Mouse (Mus musculus) CH12.LX (cell line): ENCODE data around the gene Ybx1. TPM values are rescaled to one million over a fixed set of nuclear protein-coding genes. Genes with fewer than 3 reads are reported as not detected.

Experiments
- DNase-seq: peaks from one replicate; pipeline ENCODE4 v3.0.0-alpha.2; 2013; ENCODE audit errors: extremely low read depth
- H3K27ac ChIP-seq: 2 replicates; pipeline ENCODE4 v1.5.1; 2012; ENCODE audit warnings: low read depth, mild to moderate bottlenecking, control low read depth, moderate library complexity; ENCODE audit not compliant: insufficient read depth
- H3K27me3 ChIP-seq: replicated peaks from 2 replicates; pipeline ENCODE3; 2012; ENCODE audit warnings: inconsistent platforms
- H3K36me3 ChIP-seq, 2 experiments: replicated peaks in 1 of 2; 2 replicates each; pipeline versions ENCODE3 to v1.6.1; 2012; ENCODE audit warnings: inconsistent platforms in 1 of 2, low read length in 1 of 2, mild to moderate bottlenecking in 1 of 2, mixed read lengths in 1 of 2, moderate library complexity in 1 of 2; ENCODE audit not compliant: control insufficient read depth in 1 of 2, insufficient read depth in 1 of 2
- H3K4me1 ChIP-seq, 2 experiments: 2 replicates each; pipeline ENCODE4 v1.6.1; 2012; ENCODE audit warnings: inconsistent platforms in 1 of 2, moderate library complexity in 1 of 2; ENCODE audit not compliant: insufficient read depth in 2 of 2, control insufficient read depth in 1 of 2
- H3K4me2 ChIP-seq: 2 replicates; pipeline ENCODE4 v1.6.1; 2012; ENCODE audit warnings: low read depth, mild to moderate bottlenecking, control low read depth; ENCODE audit not compliant: poor library complexity, insufficient read depth, severe bottlenecking
- H3K4me3 ChIP-seq, 3 experiments: fragments of 150-350 bp in 1 of 3; sonication (generic) in 1 of 3; replicated peaks in 1 of 3; 2 replicates each; pipeline versions ENCODE3 to v1.5.1; 2011 to 2012; ENCODE audit warnings: low read depth in 2 of 3, low read length in 2 of 3, mild to moderate bottlenecking in 2 of 3, moderate library complexity in 2 of 3, control low read depth in 1 of 3, improper control_type of control experiment in 1 of 3, inconsistent platforms in 1 of 3, mixed read lengths in 1 of 3; ENCODE audit not compliant: poor library complexity in 1 of 3
- H3K79me2 ChIP-seq: replicated peaks from 2 replicates; pipeline ENCODE4 v1.6.1; 2012; ENCODE audit warnings: mild to moderate bottlenecking, moderate library complexity; ENCODE audit not compliant: control insufficient read depth, poor library complexity, insufficient read depth, severe bottlenecking; ENCODE audit errors: extremely low read depth
- H3K9ac ChIP-seq: 2 replicates; pipeline ENCODE4 v1.6.1; 2012; ENCODE audit warnings: low read depth, mild to moderate bottlenecking, control low read depth, moderate library complexity; ENCODE audit not compliant: insufficient read depth
- H3K9me3 ChIP-seq: replicated peaks from 2 replicates; pipeline ENCODE3; 2012; ENCODE audit warnings: low read length, inconsistent platforms, mixed read lengths
- CTCF ChIP-seq, 2 experiments: IDR thresholded peaks in 1 of 2; conservative IDR thresholded peaks in 1 of 2; 2 replicates each; pipeline ENCODE4 v1.5.1; 2011 to 2012; ENCODE audit warnings: low read depth in 2 of 2, low read length in 2 of 2, improper control_type of control experiment in 1 of 2, inconsistent platforms in 1 of 2, mild to moderate bottlenecking in 1 of 2, moderate library complexity in 1 of 2
- E2F4 ChIP-seq: IDR thresholded peaks from 2 replicates; pipeline ENCODE4 v1.6.1; 2011; ENCODE audit warnings: low read depth, low read length, improper control_type of control experiment; ENCODE audit not compliant: insufficient replicate concordance
- EP300 ChIP-seq: IDR thresholded peaks from 2 replicates; pipeline ENCODE4 v1.6.1; 2011; ENCODE audit warnings: low read length, improper control_type of control experiment
- HCFC1 ChIP-seq: IDR thresholded peaks from 2 replicates; pipeline ENCODE4 v1.6.1; 2012; ENCODE audit warnings: low read depth, mild to moderate bottlenecking, inconsistent platforms, low read length, improper control_type of control experiment
- MAFK ChIP-seq: IDR thresholded peaks from 2 replicates; pipeline ENCODE4 v1.6.1; 2011; ENCODE audit warnings: low read length, improper control_type of control experiment; ENCODE audit not compliant: insufficient replicate concordance
- MAZ ChIP-seq: IDR thresholded peaks from 2 replicates; pipeline ENCODE4 v1.6.1; 2012; ENCODE audit warnings: low read depth, mild to moderate bottlenecking, inconsistent platforms, low read length, improper control_type of control experiment, moderate library complexity
- NELFE ChIP-seq: IDR thresholded peaks from 2 replicates; pipeline ENCODE4 v1.6.1; 2011; ENCODE audit warnings: low read depth, low read length, improper control_type of control experiment
- POLR2AphosphoS2 ChIP-seq: IDR thresholded peaks from 2 replicates; pipeline ENCODE4 v1.6.1; 2011; ENCODE audit warnings: low read depth, low read length, improper control_type of control experiment
- RAD21 ChIP-seq: IDR thresholded peaks from 2 replicates; pipeline ENCODE4 v1.6.1; 2011; ENCODE audit warnings: low read depth, mild to moderate bottlenecking, low read length, improper control_type of control experiment, moderate library complexity
- SIN3A ChIP-seq: IDR thresholded peaks from 2 replicates; pipeline ENCODE4 v1.6.1; 2012; ENCODE audit warnings: low read length, improper control_type of control experiment, inconsistent platforms
- TBP ChIP-seq: conservative IDR thresholded peaks from 2 replicates; pipeline ENCODE4 v1.6.1; 2011; ENCODE audit warnings: low read depth, low read length, improper control_type of control experiment
- TCF12 ChIP-seq: IDR thresholded peaks from 2 replicates; pipeline ENCODE4 v1.6.1; 2014; ENCODE audit warnings: low read depth, mild to moderate bottlenecking, inconsistent platforms, low read length, improper control_type of control experiment
- USF1 ChIP-seq: IDR thresholded peaks from 2 replicates; pipeline ENCODE4 v1.6.1; 2014; ENCODE audit warnings: low read depth, mild to moderate bottlenecking, inconsistent platforms, low read length, improper control_type of control experiment
- USF2 ChIP-seq: conservative IDR thresholded peaks from 2 replicates; pipeline ENCODE4 v1.6.1; 2011; ENCODE audit warnings: low read depth, low read length, improper control_type of control experiment
- ZC3H11A ChIP-seq: IDR thresholded peaks from 2 replicates; pipeline ENCODE4 v1.6.1; 2012; ENCODE audit warnings: low read depth, mild to moderate bottlenecking, inconsistent platforms, low read length, improper control_type of control experiment
- ZKSCAN1 ChIP-seq: IDR thresholded peaks from 2 replicates; pipeline ENCODE4 v1.6.1; 2012; ENCODE audit warnings: low read depth, inconsistent platforms, low read length, improper control_type of control experiment, borderline replicate concordance
- ZMIZ1 ChIP-seq: IDR thresholded peaks from 2 replicates; pipeline ENCODE4 v1.6.1; 2012; ENCODE audit warnings: low read depth, mild to moderate bottlenecking, inconsistent platforms, low read length, improper control_type of control experiment
- ZNF384 ChIP-seq: IDR thresholded peaks from 2 replicates; pipeline ENCODE4 v1.6.1; 2012; ENCODE audit warnings: low read depth, low read length, improper control_type of control experiment, inconsistent platforms
- dilution Hi-C: fragments of 300-500 bp; cut with MboI; formaldehyde crosslinking; loops from 2 replicates; pipeline ENCODE4 v1.14.3; 2020; ENCODE audit warnings: low sequenced_read_pairs; ENCODE audit not compliant: extremely low pct_unique_long_range_greater_than_20kb, extremely low pct_ligation_motif_present
- in situ Hi-C: fragments of 300-500 bp; cut with MboI; formaldehyde crosslinking; loops from 3 replicates; pipeline ENCODE4 v1.14.3; 2019; ENCODE audit warnings: low sequenced_read_pairs, low pct_ligation_motif_present, low pct_unique_long_range_greater_than_20kb, mixed read lengths
- polyA plus RNA-seq: library from polyadenylated mRNA; unstranded; fragments of >175 nt; gene quantifications from 2 replicates; pipeline ENCODE4 v1.2.1, GENCODE M21; 2012; ENCODE audit warnings: low read depth; ENCODE audit not compliant: insufficient read length
- total RNA-seq, 2 experiments: library from RNA; depleted of rRNA; stranded (reverse); fragments of 300-350 nt in 1 of 2; fragments of >200 nt in 1 of 2; gene quantifications; 2 replicates each; pipeline ENCODE4 v1.2.3; 2012 to 2014

The Ybx1 gene
- total and polyA plus RNA-seq, 3 experiments = 724 to 2,246 (median 901) TPM

GRCm38 (mm10) chr4:119245961-119246360 is 48.4 kb downstream of the Ybx1 start:
- dilution Hi-C loops = no loop called here
- peaks cover 22 to 74% of the 10 kb centered on the region in 2 experiments for H3K36me3 ChIP-seq
- H3K4me1 ChIP-seq = no peaks in the 10 kb centered on the region
- TF ChIP-seq USF1 = no peak
- no peak for TF ChIP-seq USF2
- no peak for TF ChIP-seq MAFK
- no peak for TF ChIP-seq RAD21
- TF ChIP-seq NELFE = no peak
- no peak for TF ChIP-seq ZNF384
- TF ChIP-seq ZC3H11A = no peak
- TF ChIP-seq ZMIZ1 = no peak
- no peak for TF ChIP-seq TCF12
- TF ChIP-seq EP300 = no peak
- no peak for TF ChIP-seq CTCF (conservative IDR thresholded peaks at IDR 0.05 in 1 of 2, IDR thresholded peaks at IDR 0.05 in 1 of 2; ENCODE audit: low read depth in 2 of 2, low read length in 2 of 2)
- no peak for TF ChIP-seq MAZ
- no peak for TF ChIP-seq E2F4
- TF ChIP-seq SIN3A = no peak
- no peak for TF ChIP-seq TBP
- no peak for TF ChIP-seq POLR2AphosphoS2
- TF ChIP-seq, all 38 proteins: peak for 0
- in situ Hi-C loops = loop anchor here (10.0 kb wide), 1 partner anchor 289 kb away; the partner anchor contains the start of genes Foxj3 and Frg2f1
- no peak overlapping the region for H3K4me2 ChIP-seq
- no peak overlapping the region for H3K27ac ChIP-seq
- H3K79me2 ChIP-seq = no peaks in the 10 kb centered on the region
- DNase-seq = no peak
- no peaks in the 10 kb centered on the region for H3K27me3 ChIP-seq
- H3K9ac ChIP-seq = no peak overlapping the region
- no peaks in the 10 kb centered on the region for H3K9me3 ChIP-seq
- no peak overlapping the region for H3K4me3 ChIP-seq

- TF ChIP-seq HCFC1 (no peak), ZKSCAN1 (no peak), POLR2AphosphoS2 (no peak)
- TF ChIP-seq, all 38 proteins: peak for 0
- Histone ChIP-seq H3K9me3 (no peaks in the 10 kb centered on the region), H3K79me2 (no peaks in the 10 kb centered on the region), H3K36me3 (peaks cover 24 to 78% of the 10 kb centered on the region in 2 experiments), H3K9ac (no peak overlapping the region), H3K27me3 (no peaks in the 10 kb centered on the region), H3K4me1 (no peaks in the 10 kb centered on the region), H3K4me3 (no peak overlapping the region), H3K27ac (no peak overlapping the region), H3K4me2 (no peak overlapping the region)
- no peak for DNase-seq
- dilution Hi-C loops (no loop called here), in situ Hi-C loops (loop anchor here (10.0 kb wide), 1 partner anchor 289 kb away; the partner anchor contains the start of genes Foxj3 and Frg2f1)
These were observed 48.8 kb downstream of the Ybx1 start for GRCm38 (mm10) chr4:119245556-119245955.
